Mouse (Mus musculus) left cerebral cortex, adult 8-10 months (tissue): ENCODE measurements at regions not wholly inside any gene's neighbourhood (a gene's known extent, or its start where the extent isn't known, plus 50 kb on each side); places are given as distances from the start of the nearest gene placed in this dataset.
A peak's percentile ranks its signal among the peaks of the same experiment; 100 is the strongest.

ENCODE experiments used
- DNase-seq, 2 experiments: peaks; one replicate each; pipeline ENCODE4 v3.0.0; 2022; ENCODE audit warnings: low spot score in 2 of 2

DNA sequence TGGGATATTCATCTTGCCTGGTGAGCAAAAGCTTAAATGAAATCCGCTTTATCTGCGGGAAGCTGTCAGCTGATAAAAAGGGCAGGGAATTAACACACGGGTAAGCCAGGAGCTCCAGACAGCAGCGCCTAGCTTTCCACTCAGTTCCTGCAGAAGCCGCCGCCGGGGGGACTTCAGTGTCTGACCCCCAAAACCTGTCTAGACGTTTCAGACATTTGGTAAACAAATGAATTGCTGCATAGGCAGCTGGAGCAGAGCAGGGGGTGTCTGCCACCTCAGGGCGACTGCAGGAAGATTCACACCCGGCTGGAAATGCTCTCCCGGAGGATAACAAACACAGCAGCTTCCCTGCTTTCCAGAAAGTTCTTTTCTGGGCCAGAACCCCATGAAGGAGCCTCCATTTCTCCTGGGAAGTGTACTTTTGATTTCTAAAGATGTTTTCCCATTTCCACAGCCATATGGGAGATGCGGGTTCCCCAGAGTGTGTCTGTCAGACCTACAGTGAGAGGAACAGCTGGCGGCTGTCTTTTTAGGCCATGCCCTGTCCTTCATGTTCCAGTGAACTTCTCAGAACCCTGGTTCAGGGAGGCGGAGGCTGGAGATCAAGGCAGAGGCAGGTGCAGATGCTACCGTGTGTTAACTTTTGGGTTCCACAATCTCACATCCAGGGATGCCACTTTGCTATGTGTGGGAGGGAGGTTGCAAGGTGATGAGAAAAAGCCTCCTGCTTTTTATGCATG, 58.7 kb upstream of the Pmepa1 start:
- no peak for DNase-seq

DNA sequence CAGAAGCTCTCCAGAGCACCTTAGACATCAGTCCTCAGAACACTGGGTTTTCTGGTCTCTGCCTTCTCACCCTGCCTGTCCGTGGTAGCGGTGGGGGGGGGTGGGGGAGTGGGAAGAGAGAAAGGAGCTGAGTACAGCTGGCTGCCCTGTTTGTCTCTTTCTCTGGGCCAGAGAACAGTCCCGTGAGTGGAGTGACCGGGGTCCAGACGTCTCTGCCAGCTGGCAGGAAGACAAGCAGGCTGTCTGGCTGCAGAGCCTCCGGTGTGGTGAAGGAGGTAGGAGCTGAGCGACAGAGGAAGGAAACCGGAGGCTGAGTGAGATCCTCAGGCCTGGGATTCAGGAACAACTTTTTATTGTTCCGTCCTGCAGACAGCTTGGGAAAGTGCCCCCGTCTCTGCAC, 59.5 kb upstream of the Pmepa1 start:
- DNase-seq, result peak in 1 of 2 experiments; percentile 32

DNA sequence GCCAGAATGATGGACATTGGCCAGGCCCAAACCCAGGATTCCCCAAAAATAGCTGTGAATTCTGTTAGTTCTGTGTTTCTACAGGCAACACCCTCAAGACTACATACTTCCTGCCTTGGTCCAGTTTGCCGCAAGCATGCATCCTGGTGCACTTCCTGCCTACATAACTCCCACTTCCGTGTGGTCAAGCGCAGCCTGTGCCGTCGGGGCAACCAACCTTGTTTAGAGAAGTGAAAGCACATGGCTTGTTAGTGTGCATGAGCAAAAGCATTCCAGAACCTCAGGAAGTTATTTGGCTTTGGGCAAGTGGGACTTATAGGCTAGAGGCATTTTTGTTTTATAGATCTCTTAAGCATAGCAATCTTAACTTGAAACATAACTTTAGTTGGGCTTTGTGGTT, 61.3 kb upstream of the Pmepa1 start:
- no peak for DNase-seq

DNA sequence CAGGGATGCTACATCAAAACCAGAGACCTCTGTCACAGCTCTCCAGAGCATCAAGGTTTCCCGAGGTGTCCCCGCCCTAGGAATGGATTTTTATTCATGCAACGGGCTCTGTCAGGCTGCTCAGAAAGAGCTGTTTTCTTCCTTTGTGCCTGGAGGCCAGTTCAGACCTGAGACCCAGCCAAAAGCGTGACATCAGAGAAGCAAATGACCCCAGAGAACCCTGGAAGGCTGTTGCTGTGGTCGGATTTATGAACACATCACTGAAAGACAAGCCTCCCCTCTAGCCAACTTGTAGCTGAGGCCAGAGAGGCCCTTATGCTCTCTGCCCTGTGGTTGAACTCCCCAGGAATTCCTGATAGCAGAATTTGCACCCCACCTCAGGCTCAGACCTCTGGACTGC, 62.3 kb upstream of the Pmepa1 start:
- no peak for DNase-seq

DNA sequence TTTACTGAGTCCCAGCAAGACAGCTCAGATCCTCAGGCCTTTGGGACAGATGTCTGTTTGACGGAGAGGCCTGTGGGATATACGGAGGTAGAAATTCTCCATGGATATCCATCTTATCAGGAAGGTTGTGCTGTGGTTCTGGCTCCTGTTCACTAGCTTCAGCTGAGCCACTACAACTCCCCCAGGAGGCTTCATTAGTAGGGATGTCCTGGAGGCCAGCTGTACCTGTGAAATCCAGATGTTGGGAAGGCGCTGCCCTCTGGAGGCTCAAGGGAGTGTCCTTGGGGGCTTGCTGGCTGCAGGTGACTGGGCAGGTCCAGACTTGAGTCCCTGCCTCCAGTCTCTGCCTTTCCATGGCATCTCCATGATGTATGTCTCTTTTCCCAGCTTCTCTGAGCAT, 62.9 kb upstream of the Pmepa1 start:
- DNase-seq, result no peak

DNA sequence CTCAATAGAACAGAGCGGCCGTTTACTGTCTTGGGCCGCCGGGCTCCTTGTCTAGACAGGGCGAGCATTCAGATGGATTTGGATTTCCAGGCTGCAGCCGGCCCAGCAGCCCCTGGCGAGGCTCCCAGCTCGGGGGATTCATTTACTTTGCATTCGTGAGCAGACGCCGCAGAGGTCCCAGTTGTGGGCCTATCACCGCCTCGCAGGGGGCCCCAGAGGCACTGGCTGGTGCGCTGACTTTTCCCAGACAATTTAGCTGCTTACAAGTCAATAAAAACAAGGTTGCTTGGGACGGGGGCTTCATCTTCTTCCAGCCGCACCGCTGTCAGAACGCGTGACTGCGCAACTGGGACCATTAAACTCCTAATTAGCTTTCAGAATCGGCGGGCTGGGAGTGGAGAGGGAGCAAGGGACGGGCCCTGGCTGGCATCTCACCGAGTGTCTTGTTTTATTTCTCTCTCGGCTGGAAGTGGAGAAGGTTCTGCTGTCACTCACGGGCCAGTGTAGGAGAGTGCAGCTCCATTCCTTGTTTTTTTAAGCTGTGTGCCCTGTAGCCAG, 63.8 kb upstream of the Pmepa1 start:
- DNase-seq, result peak in 1 of 2 experiments; percentile 25

DNA sequence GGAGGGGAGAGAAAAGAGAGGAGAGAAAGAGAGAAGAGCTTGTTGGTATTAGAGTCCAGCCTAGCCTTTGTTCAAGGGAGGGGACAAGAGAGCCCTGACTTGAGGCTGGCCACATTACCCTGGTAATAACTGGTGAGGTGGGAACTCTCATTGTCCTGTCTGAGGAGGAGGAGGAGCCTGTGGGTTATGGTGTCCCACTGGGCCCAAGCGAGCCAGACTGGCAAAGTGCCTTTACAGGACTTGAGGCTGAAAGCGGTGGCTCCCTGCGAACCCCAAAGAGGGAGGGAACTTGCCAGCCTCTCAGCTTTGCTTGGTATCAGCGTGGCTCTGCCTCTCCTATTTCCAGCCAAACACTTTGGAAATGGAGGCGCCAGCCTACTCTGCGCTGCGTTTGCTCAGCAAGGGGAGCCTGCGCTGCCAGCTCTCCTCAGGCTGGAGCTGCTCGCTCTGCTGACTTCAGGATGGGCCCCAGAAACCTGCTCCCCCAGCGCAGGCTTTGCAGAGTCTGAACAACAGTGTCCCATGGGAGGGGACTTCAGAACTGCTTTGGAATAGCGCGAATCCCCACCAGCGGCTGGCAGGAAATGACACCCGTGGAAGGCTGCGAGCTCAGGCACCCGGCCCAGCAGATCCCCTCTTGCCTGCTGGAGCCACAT, 66.4 kb upstream of the Pmepa1 start:
- no peak for DNase-seq

DNA sequence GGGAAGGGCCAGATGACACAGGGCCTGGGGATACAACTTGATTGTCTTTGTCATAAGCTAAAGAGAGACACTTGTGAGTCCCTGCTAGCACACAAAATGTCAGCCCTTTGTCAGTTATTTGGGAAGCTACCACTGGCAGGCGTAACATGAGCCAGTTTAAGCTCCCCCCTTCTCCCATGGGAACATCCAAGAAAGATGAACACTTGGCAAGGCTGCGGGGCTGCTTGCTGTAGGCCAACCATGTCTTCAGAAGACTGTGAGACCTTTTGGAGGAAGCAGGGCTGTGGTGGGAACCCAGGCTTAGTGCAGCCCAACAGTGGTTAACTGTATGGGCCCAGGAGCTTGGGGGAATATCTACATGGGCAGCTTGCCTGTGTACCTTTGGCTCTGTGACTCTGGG, 67.3 kb upstream of the Pmepa1 start:
- DNase-seq, result no peak

DNA sequence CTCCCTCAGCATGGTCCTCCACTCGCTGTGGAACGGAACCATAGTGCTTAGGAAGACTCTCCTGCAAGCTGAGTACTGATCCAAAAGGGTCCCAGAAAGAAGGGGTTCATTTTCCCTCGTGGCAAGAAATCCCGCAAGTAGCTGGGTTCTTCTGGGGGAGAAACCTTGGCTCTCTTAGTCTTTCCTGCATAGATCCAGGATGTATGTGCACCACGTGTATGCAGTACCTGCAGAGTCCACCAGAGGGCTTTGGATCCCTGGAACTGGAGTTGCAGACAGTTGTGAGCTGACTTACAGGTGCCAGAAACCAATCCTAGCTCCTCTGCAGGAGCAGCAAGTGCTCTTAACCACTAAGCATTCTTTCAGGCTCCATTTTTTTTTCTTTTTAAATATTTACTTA, 67.9 kb upstream of the Pmepa1 start:
- no peak for DNase-seq

DNA sequence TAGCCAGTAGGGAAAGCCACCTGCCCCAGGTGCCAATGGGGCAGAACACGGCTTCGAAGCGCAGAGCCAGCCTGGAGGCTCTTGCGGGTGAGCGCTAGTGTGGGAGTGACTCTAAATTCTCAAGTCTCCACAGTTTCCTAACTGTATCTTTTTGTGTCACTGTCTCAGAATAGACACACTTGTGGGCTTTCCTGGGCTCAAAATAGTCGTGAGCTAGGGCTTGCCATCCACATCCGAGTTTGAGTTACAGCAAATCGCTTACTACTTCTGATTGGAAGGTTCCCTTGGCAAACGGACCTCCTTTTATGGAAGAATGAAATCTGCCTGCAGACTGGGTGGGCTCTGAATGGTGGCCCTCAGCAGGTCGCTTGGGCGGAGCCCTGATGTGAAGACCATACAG, 71.0 kb upstream of the Pmepa1 start:
- peak in 1 of 2 experiments; percentile 68 for DNase-seq

DNA sequence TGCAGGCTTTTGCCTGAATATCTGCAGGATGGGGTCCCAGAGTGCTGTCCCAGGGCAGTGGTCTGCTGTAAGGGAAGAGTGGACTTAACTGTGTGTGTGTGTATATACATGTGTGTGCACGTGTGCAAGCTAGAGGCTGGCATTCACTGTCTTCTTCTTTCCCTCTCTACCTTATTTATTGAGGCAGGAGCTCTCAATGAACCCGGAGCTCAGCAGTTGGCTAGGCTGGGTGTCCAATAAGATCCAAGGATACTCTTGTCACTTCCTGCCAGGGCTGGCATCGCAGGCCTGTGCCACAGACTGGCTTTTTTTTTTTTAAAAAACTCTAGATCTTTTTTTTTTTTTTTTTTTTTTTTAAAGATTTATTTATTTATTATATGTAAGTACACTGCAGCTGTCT, 72.4 kb upstream of the Pmepa1 start:
- no peak for DNase-seq

DNA sequence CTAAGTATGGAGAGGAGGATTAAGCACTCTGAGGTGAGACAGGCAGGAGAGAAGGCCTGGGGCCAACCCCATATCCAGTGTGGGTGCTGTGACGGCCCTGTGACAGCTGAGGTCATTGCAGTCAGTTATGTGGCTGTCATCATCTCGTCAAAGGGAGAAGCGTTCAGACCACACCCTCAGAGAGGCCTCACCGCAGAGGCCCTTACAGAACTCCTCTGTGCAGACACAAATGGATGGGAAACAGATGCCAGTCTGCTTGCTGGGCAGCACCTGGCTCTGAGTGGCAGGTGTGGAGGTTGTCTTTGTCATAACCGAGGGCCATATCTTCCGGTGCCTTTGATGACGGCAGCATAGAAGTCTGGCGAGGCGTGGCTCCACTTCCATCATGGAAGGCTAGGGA, 73.2 kb upstream of the Pmepa1 start:
- DNase-seq, result no peak

DNA sequence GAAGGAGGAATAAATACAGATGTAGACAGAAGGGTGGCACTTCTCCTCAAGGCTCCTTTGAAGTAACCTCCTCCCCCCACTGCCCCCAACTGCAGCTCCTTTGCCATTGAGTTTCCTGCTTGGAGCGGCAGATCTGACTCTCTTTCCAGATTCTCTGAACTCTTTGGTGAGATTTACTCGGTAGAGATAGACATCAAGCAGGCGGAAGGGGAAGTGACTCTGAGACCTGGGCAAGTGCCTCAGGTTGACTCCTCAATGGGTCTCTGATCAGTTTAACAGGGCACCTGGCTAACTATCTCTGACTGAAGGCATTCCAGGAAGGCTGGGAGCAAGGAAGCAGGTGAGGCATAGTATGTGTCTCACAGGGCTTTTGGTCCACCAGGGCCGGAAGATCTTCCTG, 73.6 kb upstream of the Pmepa1 start:
- DNase-seq, result no peak

DNA sequence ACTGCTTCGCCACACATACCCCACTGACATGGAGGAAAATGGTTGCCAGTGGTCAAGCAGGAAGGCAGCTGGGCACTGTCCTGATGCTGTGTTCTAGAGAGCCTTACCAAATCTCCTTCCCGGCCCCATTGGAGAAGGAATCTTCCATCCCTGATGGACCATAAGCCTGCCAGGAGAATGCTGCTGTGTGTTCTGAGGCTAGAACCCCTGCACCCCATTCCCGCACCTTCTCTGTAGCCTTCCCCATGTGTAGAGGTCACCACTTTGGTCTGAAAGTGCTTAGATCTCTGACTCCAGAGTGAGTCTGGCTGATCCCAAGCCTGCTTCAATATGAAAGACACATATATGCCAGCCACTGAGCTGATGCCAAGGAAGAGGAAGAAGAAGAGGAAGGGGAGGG, 74.1 kb upstream of the Pmepa1 start:
- DNase-seq, result no peak

DNA sequence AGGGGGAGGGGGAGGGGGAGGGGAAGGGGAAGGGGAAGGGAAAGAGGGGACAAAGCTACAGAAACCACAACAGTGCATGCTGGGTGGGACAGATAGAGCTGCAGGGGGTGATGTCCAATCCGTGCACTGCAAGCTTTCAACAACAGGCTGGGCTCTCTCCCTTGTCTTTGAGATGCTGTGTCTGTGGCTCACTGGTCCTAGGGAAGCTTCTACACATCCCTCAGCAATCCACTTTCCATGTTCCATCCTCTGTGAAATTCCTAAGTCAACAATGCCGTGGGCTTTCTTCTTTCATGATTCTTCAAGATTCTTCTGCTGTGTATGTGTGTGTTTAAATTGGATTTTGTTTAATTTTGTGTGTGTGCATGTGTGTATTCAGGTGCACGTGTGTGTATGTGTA, 74.5 kb upstream of the Pmepa1 start:
- DNase-seq, result no peak

DNA sequence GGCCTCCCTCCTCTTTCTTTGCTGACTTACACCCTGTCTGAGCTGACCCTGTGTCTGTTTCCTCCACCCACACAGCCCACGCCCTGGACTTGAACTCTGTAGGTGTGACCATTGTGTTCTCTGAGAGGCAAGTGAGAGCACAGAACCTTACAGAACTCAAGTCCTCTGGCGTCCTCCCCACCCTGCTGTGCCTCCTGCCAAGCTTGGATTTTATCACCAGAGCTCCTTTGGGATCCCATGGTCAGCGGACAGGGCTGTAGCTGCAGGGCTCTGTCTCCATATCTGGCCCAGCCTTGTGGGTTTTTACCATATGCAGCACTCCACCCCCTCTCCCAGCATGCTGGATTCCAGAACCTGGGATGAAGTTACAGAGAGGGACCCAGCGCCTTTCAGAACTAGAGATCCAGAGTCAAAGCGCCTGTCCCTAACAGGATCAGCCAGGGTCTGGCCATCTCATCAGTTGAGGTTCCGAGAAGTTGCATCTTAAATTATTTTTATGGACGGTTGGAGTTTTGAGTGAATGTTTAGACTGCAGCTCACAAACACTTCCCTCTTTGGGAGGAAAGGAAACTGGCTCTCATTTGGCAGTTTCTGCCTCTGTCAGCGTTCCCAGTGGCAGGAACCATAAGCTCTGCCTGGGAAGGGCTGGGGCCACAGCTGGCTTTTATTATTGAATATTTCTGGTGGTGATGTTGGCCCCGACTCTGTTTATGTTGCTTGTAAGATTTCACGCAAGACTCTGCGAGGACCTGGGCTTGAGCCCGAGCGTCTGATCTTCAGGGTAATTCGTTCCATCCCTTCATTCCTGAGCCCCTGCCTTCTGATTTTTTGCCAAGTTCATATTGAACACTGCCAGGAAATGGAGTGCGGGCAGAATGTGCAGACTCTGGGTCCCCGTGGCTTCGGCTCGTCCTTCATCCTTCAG, 75.8 kb upstream of the Pmepa1 start:
- no peak for DNase-seq

DNA sequence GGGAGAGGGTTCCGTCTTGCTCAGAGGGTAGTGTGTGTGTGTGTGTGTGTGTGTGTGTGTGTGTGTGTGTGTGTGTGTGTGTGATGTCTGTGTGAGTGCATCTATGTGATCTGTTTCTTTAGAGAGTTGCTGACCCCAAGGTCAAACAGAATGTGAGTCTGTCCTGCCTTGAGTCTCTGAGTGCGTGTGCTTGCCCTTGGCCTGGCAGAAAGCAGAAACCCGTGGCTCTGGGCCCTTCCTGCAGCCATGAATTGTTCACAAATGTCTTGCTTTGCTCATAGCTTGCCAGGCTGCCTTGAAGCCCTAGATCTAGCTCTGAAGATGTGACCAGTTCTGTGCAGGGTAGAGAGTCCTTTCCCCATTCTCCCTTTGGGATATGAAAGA, 76.4 kb upstream of the Pmepa1 start:
- no peak for DNase-seq

DNA sequence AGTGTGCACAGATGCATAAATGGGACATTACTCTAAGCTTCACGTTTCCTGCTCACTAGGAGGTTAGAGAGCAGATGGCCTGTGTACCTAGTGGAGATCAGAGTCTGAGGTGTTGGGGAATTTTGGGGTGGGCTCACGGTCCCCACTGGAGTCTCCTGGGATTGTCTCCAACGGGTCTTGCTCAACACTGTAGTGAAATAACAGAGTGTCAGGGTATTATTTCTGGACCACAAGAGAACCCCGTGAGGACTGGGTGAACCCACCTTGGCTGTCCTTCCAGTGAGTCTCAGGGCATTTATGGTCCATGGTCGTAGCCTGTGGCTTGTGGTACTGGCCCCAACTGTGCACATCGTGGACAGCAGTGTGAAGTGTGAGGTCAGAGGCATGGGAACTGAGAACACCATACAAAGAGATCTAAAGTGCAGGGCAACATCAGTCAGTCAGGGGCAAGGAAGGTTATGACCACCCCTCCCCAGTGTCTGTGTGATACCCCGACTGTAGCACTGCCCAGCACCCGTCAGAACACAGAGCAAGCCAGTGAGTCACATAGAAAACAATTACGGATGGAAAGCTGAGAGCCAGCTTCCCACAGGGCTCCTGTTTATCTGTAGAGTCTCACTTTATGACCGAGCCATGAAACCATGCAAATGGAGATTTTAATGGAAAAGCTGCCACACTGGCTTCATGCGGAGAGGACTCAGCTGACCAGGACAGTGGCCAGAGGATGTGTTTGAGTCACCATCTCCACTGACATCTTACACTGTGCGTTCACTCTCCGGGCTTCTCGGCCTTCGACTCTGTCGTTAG, 77.3 kb upstream of the Pmepa1 start:
- DNase-seq, result no peak

DNA sequence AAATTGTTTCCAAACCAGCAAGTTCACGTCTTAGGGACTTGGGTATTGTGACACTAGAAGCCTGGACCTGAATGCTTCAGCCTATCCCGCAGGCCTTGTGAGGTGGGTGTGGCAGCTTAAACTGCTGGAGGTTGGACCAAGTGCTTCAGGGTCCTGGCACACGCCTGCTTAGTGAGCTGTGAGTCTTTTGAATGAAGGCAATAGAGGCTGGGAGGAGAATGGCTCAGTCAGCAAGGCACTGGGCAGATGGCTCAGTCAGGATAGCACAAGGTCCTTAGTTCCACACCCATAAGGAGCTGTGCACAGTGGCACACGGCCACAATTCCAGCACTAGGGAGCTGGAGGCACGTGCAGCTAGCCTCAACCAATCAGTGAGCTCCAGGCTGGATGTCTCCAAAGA, 80.5 kb upstream of the Pmepa1 start:
- DNase-seq, result no peak

DNA sequence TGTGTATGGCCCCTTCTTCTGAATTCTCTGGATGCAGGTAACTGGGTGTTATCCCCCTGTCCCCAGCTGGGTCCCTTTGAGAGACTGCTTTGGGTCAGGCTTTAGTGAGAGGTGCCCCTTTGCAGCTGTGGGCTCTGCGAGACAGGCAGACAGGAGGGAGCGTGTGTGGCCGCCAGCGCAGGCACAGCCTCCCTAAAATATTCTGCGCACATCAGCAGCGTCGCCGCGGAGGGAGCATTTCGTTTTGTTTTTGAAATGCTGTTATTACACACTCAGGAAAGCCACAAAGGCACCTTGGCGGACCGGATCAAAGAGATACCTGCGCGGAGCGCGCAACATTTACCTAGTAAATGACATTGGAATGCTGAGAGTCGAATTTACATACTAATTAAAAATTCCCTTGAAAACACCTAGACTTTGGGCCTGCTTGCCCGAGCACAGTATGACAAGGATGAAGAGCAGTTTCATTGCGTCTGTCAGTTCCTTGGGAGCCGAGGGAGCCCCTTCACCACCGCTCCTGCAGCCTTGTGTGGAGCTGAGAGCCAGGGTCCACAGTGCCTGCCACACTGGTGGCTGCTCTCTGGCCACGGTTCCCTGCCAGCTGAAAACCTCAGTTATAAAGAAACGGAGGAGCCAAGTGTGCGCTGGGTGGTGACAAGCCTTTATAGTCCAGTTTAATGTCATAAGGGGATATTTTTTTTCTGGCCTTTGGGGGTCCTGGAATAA, 89.3 kb upstream of the Pmepa1 start:
- no peak for DNase-seq

DNA sequence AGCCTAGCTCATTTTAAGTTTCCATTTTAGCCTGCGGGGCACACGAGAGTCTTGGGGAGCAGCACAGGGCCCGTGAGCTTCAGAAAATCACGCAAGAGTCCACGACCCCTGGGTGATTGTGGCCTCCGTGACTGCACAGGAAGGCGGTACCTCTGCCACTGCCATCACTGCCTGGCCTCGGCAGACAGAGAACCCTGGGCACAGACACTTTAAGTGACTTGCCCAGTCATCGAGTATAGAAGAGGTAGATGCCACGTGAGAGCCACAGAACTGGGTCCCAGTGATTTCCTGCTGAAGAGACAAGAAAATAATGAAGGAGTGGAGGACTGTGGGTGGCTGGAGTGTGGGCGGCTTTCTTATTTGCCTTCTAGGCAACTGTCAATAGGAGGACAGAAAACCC, 90.4 kb upstream of the Pmepa1 start:
- no peak for DNase-seq
